Mouse (Mus musculus) inflammation-experienced regulatory T-cells, adult 6 months (primary cell): Measurements from ENCODE around the gene Folh1. TPM values are rescaled to one million over a fixed set of nuclear protein-coding genes. Genes with fewer than 3 reads are reported as not detected.
"Not testable (repeated sequence)": the region's sequence is repeated elsewhere in the genome, so short reads cannot be mapped to it uniquely, and the experiment has no call there.

Experiments
- ATAC-seq: one replicate; pipeline ENCODE4 v1.8.0; 2017
- polyA plus RNA-seq, 3 experiments: library from polyadenylated mRNA; unstranded; fragments of 100-300 nt; shearing (Covaris generic); gene quantifications; one replicate each; pipeline ENCODE4 v1.2.1; 2017

Folh1 gene
- not detected for polyA plus RNA-seq

GRCm38 (mm10) chr7:86775617-86776325 is at the start of gene Folh1:
Gene Folh1 (minus strand): TSS chr7:86775943.
- ATAC-seq, result no peak

- ATAC-seq, result no peak
Observed at GRCm38 (mm10) chr7:86816466-86816865, 40.7 kb upstream of the Folh1 start.

GRCm38 (mm10) chr7:86815716-86816115 is 40.0 kb upstream of the Folh1 start:
- not testable (repeated sequence) for ATAC-seq

- not testable (repeated sequence) for ATAC-seq
Observed at GRCm38 (mm10) chr7:86815241-86815640, 39.5 kb upstream of the Folh1 start.

- ATAC-seq, result no peak
Observed at GRCm38 (mm10) chr7:86794727-86795126, 19.0 kb upstream of the Folh1 start, which contains the start of gene Vmn2r77. Gene Vmn2r77 (plus strand): TSS chr7:86795027.

GRCm38 (mm10) chr7:86771621-86772020 is 4.1 kb downstream of the Folh1 start:
- no peak for ATAC-seq

GRCm38 (mm10) chr7:86764628-86765027 is 11.1 kb downstream of the Folh1 start:
- ATAC-seq, result no peak

GRCm38 (mm10) chr7:86760751-86761150 is 15.0 kb downstream of the Folh1 start:
- no peak for ATAC-seq

GRCm38 (mm10) chr7:86725013-86725412 is 50.7 kb downstream of the Folh1 start:
- no peak for ATAC-seq

GRCm38 (mm10) chr7:86688030-86688429 is 87.7 kb downstream of the Folh1 start, which contains the start of gene Olfr292:
Gene Olfr292 (plus strand): TSS chr7:86688330.
- ATAC-seq, result no peak

Other genes starting within 250 kb of the Folh1 start
- gene Olfr295, start 192.1 kb downstream of the Folh1 start, polyA plus RNA-seq, result not detected
- gene Olfr294, start 159.3 kb downstream of the Folh1 start, polyA plus RNA-seq, result not detected
- gene Olfr293, start 126.9 kb downstream of the Folh1 start, polyA plus RNA-seq, result not detected
- gene Olfr292, start 87.6 kb downstream of the Folh1 start, polyA plus RNA-seq, result not detected
- gene Vmn2r77, start 19.1 kb upstream of the Folh1 start, polyA plus RNA-seq, result not detected
- not detected for gene Vmn2r78, start 139.2 kb upstream of the Folh1 start, polyA plus RNA-seq
- gene Vmn2r79, start 220.2 kb upstream of the Folh1 start, polyA plus RNA-seq, result under 1 TPM in 2 of 3 experiments, not detected in 1; 0.09 TPM